Mouse (Mus musculus) midbrain, embryonic 10.5 days (tissue): ENCODE results near the gene Mrpl47. TPM values are rescaled to one million over a fixed set of nuclear protein-coding genes. Genes with fewer than 3 reads are reported as not detected.

Source experiments
- DNase-seq: peaks from one replicate; pipeline ENCODE4 v3.0.0-alpha.2; 2017; ENCODE audit warnings: low spot score
- H3K27ac ChIP-seq: fragments of 300-500 bp; sonication (generic); replicated peaks from 2 replicates; pipeline ENCODE4 v1.5.1; 2016; ENCODE audit warnings: mild to moderate bottlenecking
- H3K27me3 ChIP-seq: fragments of 300-500 bp; sonication (generic); 2 replicates; pipeline ENCODE4 v1.6.1; 2016; ENCODE audit warnings: low read depth, mild to moderate bottlenecking; ENCODE audit not compliant: poor library complexity, severe bottlenecking
- H3K36me3 ChIP-seq: fragments of 300-500 bp; sonication (generic); 2 replicates; pipeline ENCODE4 v1.6.1; 2016; ENCODE audit warnings: mild to moderate bottlenecking, moderate library complexity
- H3K4me1 ChIP-seq: fragments of 300-500 bp; sonication (generic); 2 replicates; pipeline ENCODE4 v1.6.1; 2016
- H3K4me3 ChIP-seq: fragments of 300-500 bp; sonication (generic); 2 replicates; pipeline ENCODE4 v1.5.1; 2016; ENCODE audit warnings: mild to moderate bottlenecking, moderate library complexity
- H3K9me3 ChIP-seq: fragments of 300-500 bp; sonication (generic); replicated peaks from 2 replicates; pipeline ENCODE4 v1.6.1; 2016; ENCODE audit warnings: mild to moderate bottlenecking
- WGBS: fragments of 180-500 bp; shearing (Covaris S2); methylation state at CpG from one replicate; pipeline ENCODE4 v1.1.7; 2016; 5-methylcytosine and 5-hydroxymethylcytosine counted together
- polyA plus RNA-seq: library from polyadenylated mRNA; unstranded; fragments of >200 nt; fragmentation: Nextera tagmentation; extraction: Ambion mirVana; gene quantifications from 2 replicates; pipeline ENCODE4 v1.2.1, GENCODE M21; 2016

Mrpl47 gene
- polyA plus RNA-seq, 1 experiment from 2014 or later: 38.6 TPM

DNA sequence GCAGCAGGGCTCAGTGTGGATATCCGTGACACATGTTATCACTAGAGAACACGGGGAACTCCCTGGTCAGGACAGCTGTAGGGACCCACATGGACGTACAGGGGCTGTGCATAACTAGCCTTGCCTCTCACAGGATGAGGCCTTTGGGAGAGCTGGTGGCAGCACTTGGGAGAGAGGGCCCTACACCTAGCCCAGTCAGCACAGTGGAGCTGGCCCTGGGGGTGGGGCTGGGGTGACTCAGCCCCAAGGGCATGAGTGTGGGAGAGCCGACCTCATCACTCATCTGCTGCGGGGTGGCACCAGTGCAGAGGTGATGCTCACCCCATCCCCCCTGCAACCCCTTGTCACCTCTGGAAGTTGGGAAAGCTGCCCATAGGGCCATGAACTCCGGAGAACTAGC, 61.0 kb downstream of the Mrpl47 start:
- Histone ChIP-seq H3K27me3 (no peaks in the 10 kb centered on the region), H3K36me3 (no peaks in the 10 kb centered on the region), H3K9me3 (no peaks in the 10 kb centered on the region), H3K27ac (no peak overlapping the region), H3K4me1 (no peaks in the 10 kb centered on the region), H3K4me3 (no peak overlapping the region)
- no peak for DNase-seq
- 92% methylated on average over 6 of the region's 6 CpGs for WGBS

Other genes with a start within 250 kb of the Mrpl47 start
- 0.07 TPM in 1 of 2 replicates, not detected in the other for gene Kcnmb3, start 245.4 kb downstream of the Mrpl47 start, polyA plus RNA-seq
- gene Zfp639, start 227.3 kb downstream of the Mrpl47 start, polyA plus RNA-seq: 40.3 and 43.7 TPM in 2 replicates
- gene Mfn1, start 208.1 kb downstream of the Mrpl47 start, polyA plus RNA-seq: 22.1 and 33.7 TPM in 2 replicates
- 46.4 and 49.4 TPM in 2 replicates for gene Gnb4, start 121.0 kb downstream of the Mrpl47 start, polyA plus RNA-seq
- gene Actl6a, start 31.3 kb downstream of the Mrpl47 start, polyA plus RNA-seq: 266 and 278 TPM in 2 replicates
- 273 and 298 TPM in 2 replicates for gene Ndufb5, start 615 bp downstream of the Mrpl47 start, polyA plus RNA-seq
- 8.3 and 8.7 TPM in 2 replicates for gene Usp13, start 79.9 kb upstream of the Mrpl47 start, polyA plus RNA-seq